8 mouse cellular contexts compared by ENCODE assay signal in the genomic region with DNA sequence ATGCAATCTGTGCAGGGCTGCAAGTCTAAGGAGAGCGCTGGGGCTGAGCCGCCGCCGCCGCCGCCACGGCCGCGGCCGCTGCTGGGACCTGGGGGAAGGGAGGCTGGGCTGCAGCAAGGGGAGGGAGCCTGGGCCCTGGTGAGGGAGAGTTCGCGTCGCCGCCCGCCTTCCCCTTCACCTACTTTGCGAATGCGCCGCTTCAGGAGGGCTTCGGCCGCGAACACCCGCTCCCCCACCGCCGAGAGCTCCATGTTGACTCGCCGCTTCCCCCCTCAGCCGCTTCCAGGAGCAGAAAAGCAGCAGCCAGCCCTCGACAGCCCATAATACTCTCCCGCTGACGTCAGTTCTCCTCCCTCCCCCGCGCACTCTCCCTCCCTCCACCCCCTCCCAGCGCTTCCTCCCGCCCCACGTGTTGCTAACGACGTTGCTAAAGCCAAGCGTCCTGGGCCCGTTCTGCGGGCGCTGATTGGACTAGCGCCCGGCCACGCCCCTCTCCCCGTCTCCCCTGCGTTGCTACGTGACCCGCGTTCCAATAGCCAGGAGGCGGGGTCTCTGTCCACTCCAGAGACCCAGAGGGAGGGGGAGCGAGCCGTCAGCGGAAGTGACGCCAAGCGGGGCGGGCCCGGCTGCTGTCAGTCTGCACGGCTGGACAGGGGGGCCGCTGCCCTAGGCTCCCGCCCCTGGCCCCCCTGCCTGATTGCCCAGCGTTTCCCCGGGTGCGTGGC. TPM values are rescaled to one million over a fixed set of nuclear protein-coding genes. Genes with fewer than 3 reads are reported as not detected.
A peak's percentile ranks its signal among the peaks of the same experiment; 100 is the strongest.
DNase-seq lines count a peak whose midpoint lies in the region; ATAC-seq and TF ChIP-seq lines count a peak whose summit lies in the region.

Cbx8 (minus strand) TSS at position 370 of the 725 bp plus-strand sequence.

- peak within 1 kb of the TSS; percentile 73 for H3K4me2 ChIP-seq in hindbrain, embryonic 14.5 days (replicated peaks)

- H3K27ac ChIP-seq in hindbrain, embryonic 14.5 days, result peak within 1 kb of the TSS; percentile 92

- TF ChIP-seq CTCF in Patski (IDR thresholded peaks at IDR 0.05), result no peak

- in situ Hi-C loops in Patski (cut with MboI; ENCODE audit: low pct_unique_long_range_greater_than_20kb), result loop anchor here (5.0 kb wide), 1 partner anchor 37 kb away; no protein-coding TSS in a partner anchor

- peaks cover 34% of the 10 kb centered on the region for H3K4me1 ChIP-seq in hindbrain, embryonic 14.5 days (replicated peaks; ENCODE audit: control insufficient read depth, insufficient read depth, low read length)

- peaks cover 6% of the 10 kb centered on the region for H3K27me3 ChIP-seq in Patski
- H3K27me3 ChIP-seq in hindbrain, embryonic 14.5 days (ENCODE audit: control insufficient read depth, insufficient read depth, low read length), result peaks cover 80% of the 10 kb centered on the region

- ATAC-seq in Patski, result peak; percentile 82
- peak; percentile 93 for ATAC-seq in hindbrain, embryonic 14.5 days (ENCODE audit: low FRiP score)

- no peaks in the 10 kb centered on the region for H3K9me3 ChIP-seq in hindbrain, embryonic 14.5 days (ENCODE audit: control insufficient read depth, low read length)

- peak within 1 kb of the TSS; percentile 86 for H3K9ac ChIP-seq in hindbrain, embryonic 14.5 days

- WGBS in hindbrain, embryonic 14.5 days, result under 1% methylated on average over 50 of the region's 63 CpGs

- H3K4me3 ChIP-seq in hindbrain, embryonic 14.5 days (replicated peaks; ENCODE audit: low read length), result peak within 1 kb of the TSS; percentile 78

- CTCF ChIA-PET in Patski (lab: Charles Lee), result interaction anchor here (0.6 to 2.0 kb wide), 4 partner anchors 11 to 173 kb away, joined by 3 to 12 read pairs (median 4); partner anchors contain the start of gene Cbx4

- POLR2A ChIA-PET in Patski (lab: Charles Lee), result interaction anchor here (1.0 to 1.8 kb wide), 5 partner anchors 18 to 151 kb away, joined by 3 to 5 read pairs (median 4); partner anchors contain the start of gene Cbx2

- H3K36me3 ChIP-seq in hindbrain, embryonic 14.5 days (replicated peaks; ENCODE audit: control insufficient read depth, insufficient read depth), result peaks cover 13% of the 10 kb centered on the region

- peak; percentile 92 for DNase-seq in Patski (ENCODE audit: low read depth, low spot score)
- DNase-seq in cerebellum, postnatal 14 days, result peak; percentile 100
- DNase-seq in frontal cortex, postnatal 14 days (ENCODE audit: low spot score in 2 of 2), result peak; percentile 99
- DNase-seq in hindbrain, embryonic 14.5 days (ENCODE audit: low spot score), result peak; percentile 99
- DNase-seq in layer of hippocampus, postnatal 36 days, result peak; percentile 99 to 100
- DNase-seq in lung, postnatal 36 days, result peak; percentile 100
- peak; percentile 100 for DNase-seq in retina, postnatal 1 day
- peak; percentile 95 to 99 for DNase-seq in urinary bladder, adult 18-20 months (ENCODE audit: low spot score in 2 of 2)

RNA-seq across cellular contexts. Expression of gene Cbx8, which starts in this region (rescaled TPM):
- 14.6 TPM for polyA plus RNA-seq in Patski (2021)
- 8.5 and 9.8 TPM in 2 replicates for polyA plus RNA-seq in hindbrain, embryonic 14.5 days (2014; fragmentation: Nextera tagmentation; extraction: Ambion mirVana)
- 10 to 100 TPM; 11.2 to 13.6 TPM for total RNA-seq in layer of hippocampus, postnatal 36 days (2021)

Comparison
In these comparisons a context has a peak if more than half of its experiments do, and no peak if none do; other contexts are left out.
1. Peak in every context shown above with its lines: DNase-seq, ATAC-seq, H3K4me3 ChIP-seq and H3K27ac ChIP-seq.